Mouse (Mus musculus) cerebellum, adult 2 months (tissue): ENCODE results near the gene Zfp800. TPM values are rescaled to one million over a fixed set of nuclear protein-coding genes. Genes with fewer than 3 reads are reported as not detected.

Experiments
- DNase-seq, 2 experiments: peaks; one replicate each; pipeline ENCODE4 v3.0.0; 2021
- H3K27ac ChIP-seq: fragments of 200-500 bp; 2 replicates; pipeline ENCODE4 v1.5.1; 2012; ENCODE audit warnings: low read length, control low read depth, inconsistent platforms; ENCODE audit not compliant: insufficient read depth
- H3K27me3 ChIP-seq: fragments of 200-500 bp; 2 replicates; pipeline ENCODE4 v1.6.1; 2012; ENCODE audit warnings: inconsistent platforms, mild to moderate bottlenecking, low read length, moderate library complexity; ENCODE audit not compliant: control insufficient read depth, insufficient read depth
- H3K4me1 ChIP-seq: fragments of 200-500 bp; 2 replicates; pipeline ENCODE4 v1.6.1; 2011; ENCODE audit warnings: low read length; ENCODE audit not compliant: control insufficient read depth, insufficient read depth
- H3K4me3 ChIP-seq: fragments of 200-500 bp; replicated peaks from 2 replicates; pipeline ENCODE3; 2011; ENCODE audit warnings: mild to moderate bottlenecking, low read depth, low read length, control low read depth; ENCODE audit not compliant: insufficient read depth
- CTCF ChIP-seq: fragments of 200-500 bp; IDR thresholded peaks from 2 replicates; pipeline ENCODE4 v1.5.1; 2011; ENCODE audit warnings: low read depth, mild to moderate bottlenecking, control low read depth, low read length, moderate library complexity, borderline replicate concordance; ENCODE audit not compliant: insufficient read depth
- POLR2A ChIP-seq: fragments of 200-500 bp; IDR thresholded peaks from 2 replicates; pipeline ENCODE4 v1.6.1; 2011; ENCODE audit warnings: low read length, control low read depth, borderline replicate concordance; ENCODE audit not compliant: insufficient read depth
- WGBS: fragments of 180-500 bp; shearing (Covaris S2); methylation state at CpG from one replicate; pipeline ENCODE4 v1.1.7; 2018; 5-methylcytosine and 5-hydroxymethylcytosine counted together
- polyA plus RNA-seq: library from polyadenylated mRNA; depleted of rRNA; stranded (reverse); fragments of >200 nt; gene quantifications from 2 replicates; pipeline ENCODE4 v1.2.3, GENCODE M21; 2012

Gene Zfp800
- polyA plus RNA-seq, 1 experiment = 7.7 TPM

GRCm38 (mm10) chr6:28389038-28389437 lies 8.8 kb downstream of the Zfp800 start:
- no peak for DNase-seq
- Histone ChIP-seq H3K27ac (no peak overlapping the region), H3K27me3 (no peaks in the 10 kb centered on the region), H3K4me3 (no peak overlapping the region), H3K4me1 (no peaks in the 10 kb centered on the region)
- 92% methylated on average over 3 of the region's 3 CpGs for WGBS
- TF ChIP-seq CTCF = no peak
- no peak for TF ChIP-seq POLR2A

- WGBS = 84% methylated on average over 3 of the region's 3 CpGs
- Histone ChIP-seq H3K4me1 (no peaks in the 10 kb centered on the region), H3K27me3 (no peaks in the 10 kb centered on the region), H3K27ac (no peak overlapping the region), H3K4me3 (no peak overlapping the region)
- no peak for DNase-seq
- TF ChIP-seq CTCF = no peak
- TF ChIP-seq POLR2A = no peak
These were observed 12.6 kb downstream of the Zfp800 start for GRCm38 (mm10) chr6:28385169-28385568.

- no peak overlapping the region for H3K27ac ChIP-seq
- WGBS = 67% methylated on average over 4 of the region's 4 CpGs
- H3K4me1 ChIP-seq = no peaks in the 10 kb centered on the region
- TF ChIP-seq CTCF (no peak), POLR2A (no peak)
- no peak for DNase-seq
- H3K27me3 ChIP-seq = no peaks in the 10 kb centered on the region
- H3K4me3 ChIP-seq = no peak overlapping the region
These were observed 15.8 kb downstream of the Zfp800 start for GRCm38 (mm10) chr6:28381983-28382382.

GRCm38 (mm10) chr6:28369966-28370683 lies 27.7 kb downstream of the Zfp800 start:
- no peak for DNase-seq
- H3K4me3 ChIP-seq = no peak overlapping the region
- H3K4me1 ChIP-seq = no peaks in the 10 kb centered on the region
- H3K27me3 ChIP-seq = no peaks in the 10 kb centered on the region
- TF ChIP-seq POLR2A (no peak), CTCF (no peak)
- 84% methylated on average over 6 of the region's 6 CpGs for WGBS
- no peak overlapping the region for H3K27ac ChIP-seq

GRCm38 (mm10) chr6:28367575-28367974 lies 30.2 kb downstream of the Zfp800 start:
- WGBS = 91% methylated on average over 9 of the region's 9 CpGs
- no peak for TF ChIP-seq CTCF
- no peak for TF ChIP-seq POLR2A
- H3K4me3 ChIP-seq = no peak overlapping the region

GRCm38 (mm10) chr6:28351066-28351465 lies 46.7 kb downstream of the Zfp800 start:
- 82% methylated on average over 3 of the region's 3 CpGs for WGBS
- DNase-seq = no peak
- no peak overlapping the region for H3K27ac ChIP-seq
- no peaks in the 10 kb centered on the region for H3K27me3 ChIP-seq
- no peak overlapping the region for H3K4me3 ChIP-seq
- no peaks in the 10 kb centered on the region for H3K4me1 ChIP-seq
- TF ChIP-seq POLR2A (no peak), CTCF (no peak)

More at GRCm38 (mm10) chr6:28367575-28367974, 30.2 kb downstream of the Zfp800 start:
- no peaks in the 10 kb centered on the region for H3K4me1 ChIP-seq
- no peak overlapping the region for H3K27ac ChIP-seq
- DNase-seq = no peak
- H3K27me3 ChIP-seq = no peaks in the 10 kb centered on the region

GRCm38 (mm10) chr6:28345677-28346076 lies 52.1 kb downstream of the Zfp800 start:
- Histone ChIP-seq H3K4me1 (no peaks in the 10 kb centered on the region), H3K4me3 (no peak overlapping the region), H3K27me3 (no peaks in the 10 kb centered on the region), H3K27ac (no peak overlapping the region)
- no peak for TF ChIP-seq CTCF
- no peak for TF ChIP-seq POLR2A
- DNase-seq = no peak

GRCm38 (mm10) chr6:28345181-28345580 lies 52.6 kb downstream of the Zfp800 start:
- DNase-seq = no peak
- H3K4me3 ChIP-seq = no peak overlapping the region
- no peak for TF ChIP-seq POLR2A
- no peak for TF ChIP-seq CTCF
- no peaks in the 10 kb centered on the region for H3K27me3 ChIP-seq
- H3K4me1 ChIP-seq = no peaks in the 10 kb centered on the region
- no peak overlapping the region for H3K27ac ChIP-seq
- WGBS = 48% methylated on average over 7 of the region's 7 CpGs
